Mouse (Mus musculus) mouse embryonic stem cell (cell line): ENCODE results near the gene Uox.

Experiments
- in situ Hi-C, 2 experiments: fragments of 300-500 bp; cut with MboI; formaldehyde crosslinking; loops; 1 replicate in 1 of 2; 3 replicates in 1 of 2; pipeline ENCODE4 v1.14.3; 2019 to 2020; ENCODE audit warnings: low sequenced_read_pairs in 2 of 2, low pct_unique_long_range_greater_than_20kb in 1 of 2, mixed read lengths in 1 of 2; ENCODE audit not compliant: unreplicated experiment in 1 of 2

Gene Uox

DNA sequence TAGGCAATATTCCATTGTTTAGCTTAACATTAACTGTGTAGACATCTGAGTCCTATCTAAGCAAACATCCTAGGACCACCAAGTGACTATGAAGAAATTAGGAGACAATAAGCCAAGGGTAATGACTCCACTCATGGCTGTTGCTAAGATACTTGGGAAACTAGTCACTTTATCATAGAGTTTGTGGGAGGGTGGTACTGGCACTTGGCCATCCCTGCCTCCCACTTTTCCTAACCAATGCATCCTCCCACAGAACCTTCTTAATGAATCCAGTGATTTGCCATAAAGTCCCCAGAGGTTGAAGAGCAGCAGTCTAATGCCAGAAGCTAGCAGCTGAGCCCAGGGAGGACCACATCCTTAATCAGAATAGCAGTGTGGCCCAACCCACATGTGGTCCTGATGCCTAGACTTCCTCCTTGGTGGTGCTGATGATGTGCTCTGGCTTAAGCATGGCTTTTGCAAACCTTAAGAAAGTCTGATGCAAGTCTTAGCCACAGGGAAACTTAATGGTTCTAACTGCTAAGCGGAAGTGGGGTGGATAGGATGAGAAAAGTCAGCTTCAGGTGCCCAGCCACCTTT is 87.9 kb downstream of the Uox start:
- in situ Hi-C loops, result no loop called here

DNA sequence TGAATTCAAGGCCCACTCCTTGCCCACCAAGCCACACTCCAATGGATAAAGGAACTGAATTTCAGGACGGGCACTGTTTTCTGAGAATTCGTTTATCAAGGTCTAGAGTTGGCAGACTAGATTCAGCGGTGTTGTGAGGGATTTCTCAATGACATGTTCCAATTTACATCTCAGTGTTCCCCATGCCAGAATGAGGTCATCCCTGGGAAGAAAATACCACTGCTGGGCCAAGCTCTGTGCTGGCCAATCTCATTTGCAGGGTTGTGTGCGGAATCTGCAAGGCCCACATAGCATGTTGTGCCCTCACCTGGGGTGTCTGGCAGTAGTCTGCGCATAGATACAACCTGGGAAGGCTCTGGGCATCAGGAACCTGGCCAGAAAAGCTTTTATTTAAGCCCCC is 89.1 kb downstream of the Uox start:
- in situ Hi-C loops, result no loop called here

DNA sequence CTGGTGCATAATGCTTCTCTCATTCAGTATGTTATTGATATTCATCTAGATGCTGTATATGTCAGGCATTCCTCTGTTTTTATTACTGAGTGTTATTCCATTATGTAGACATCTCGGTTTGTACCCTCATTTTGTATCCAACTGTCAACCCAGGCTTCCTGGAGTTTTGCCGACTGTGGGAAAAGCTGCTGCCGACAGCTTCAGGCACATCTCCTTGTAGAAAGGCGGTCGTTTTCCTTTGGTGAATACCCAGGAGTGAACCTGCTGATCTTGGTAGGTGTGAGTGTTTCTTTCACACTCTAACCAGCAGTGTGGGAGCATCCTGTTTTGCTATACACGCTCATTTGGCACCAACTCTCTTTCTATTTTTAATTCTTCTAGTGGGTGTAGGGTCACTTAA is 90.8 kb downstream of the Uox start:
- in situ Hi-C loops, result no loop called here

DNA sequence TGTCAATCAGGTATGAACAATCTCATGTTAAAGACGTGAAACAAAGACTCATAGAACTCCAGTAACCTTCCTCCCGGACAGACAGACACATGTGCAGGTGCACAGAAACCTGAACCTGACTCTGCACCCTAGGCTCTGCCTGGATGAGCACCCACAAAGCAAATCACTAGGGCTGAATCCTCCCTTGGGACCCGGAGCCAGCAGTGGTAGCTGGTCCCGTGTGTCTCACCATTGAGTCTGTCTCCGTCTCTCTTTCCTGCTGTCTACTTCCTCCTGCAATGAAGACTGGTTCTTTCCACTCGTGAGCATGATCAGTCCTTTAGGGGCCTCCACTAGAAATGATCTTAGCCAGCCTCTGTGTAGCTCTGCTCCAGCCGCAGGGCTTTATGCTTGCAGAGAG is 91.7 kb downstream of the Uox start:
- in situ Hi-C loops, result no loop called here

DNA sequence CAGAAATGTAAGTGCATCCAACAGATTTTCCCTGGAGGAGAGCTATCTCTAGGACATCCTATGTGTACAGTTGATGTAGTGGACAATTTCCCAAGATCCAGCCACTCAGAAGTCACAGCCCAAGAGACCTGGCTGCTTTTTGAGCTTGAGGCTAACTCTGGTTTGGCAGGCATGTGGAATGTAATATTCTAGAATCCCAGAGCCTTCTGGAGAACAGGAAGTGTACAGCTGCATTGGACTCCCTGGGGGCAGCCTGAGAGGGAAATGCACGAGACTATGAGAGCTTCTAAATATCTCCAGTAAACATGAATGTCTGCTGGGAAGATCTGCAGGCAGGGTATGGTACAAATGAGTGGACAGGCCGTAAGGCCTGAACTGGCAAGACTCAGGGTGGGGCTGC is 100.9 kb downstream of the Uox start:
- in situ Hi-C loops, result no loop called here

DNA sequence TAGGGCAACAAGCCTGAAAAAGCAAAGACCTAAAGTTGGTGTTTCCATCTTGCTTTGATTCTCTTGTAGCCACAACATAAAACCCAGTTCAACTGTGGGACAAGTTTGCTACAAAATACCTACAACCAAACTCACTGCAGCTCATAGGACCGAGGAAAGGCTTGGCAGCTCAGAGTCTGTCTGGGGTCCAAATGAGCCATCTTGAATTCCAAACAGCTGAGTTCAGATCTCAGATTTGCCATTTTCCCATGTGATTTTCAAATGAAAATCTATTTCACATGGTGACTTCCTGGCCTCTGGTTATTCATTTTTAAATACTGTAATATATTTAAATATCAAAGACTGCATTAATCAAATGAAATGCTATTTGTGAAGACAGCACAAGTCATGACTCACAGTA is 104.9 kb downstream of the Uox start:
- in situ Hi-C loops, result no loop called here

DNA sequence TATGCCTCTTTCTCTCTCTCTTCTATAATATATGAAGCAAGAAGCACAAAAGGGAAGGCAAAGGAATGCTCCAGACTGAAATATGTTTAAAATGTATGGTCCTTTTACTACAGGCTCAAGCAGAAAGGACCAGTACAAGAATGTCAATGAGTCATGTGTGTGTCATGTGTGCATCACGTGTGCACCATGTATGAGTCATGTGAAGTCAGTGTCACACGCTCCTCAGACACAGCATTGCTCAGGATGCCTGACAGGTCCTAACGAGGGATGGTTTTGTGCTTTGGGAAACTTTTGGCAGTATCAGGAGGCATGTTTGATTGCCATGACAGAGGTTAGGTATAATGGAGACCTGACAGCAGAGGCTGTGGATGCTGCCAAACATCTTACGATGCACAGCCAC is 106.0 kb downstream of the Uox start:
- in situ Hi-C loops, result no loop called here

DNA sequence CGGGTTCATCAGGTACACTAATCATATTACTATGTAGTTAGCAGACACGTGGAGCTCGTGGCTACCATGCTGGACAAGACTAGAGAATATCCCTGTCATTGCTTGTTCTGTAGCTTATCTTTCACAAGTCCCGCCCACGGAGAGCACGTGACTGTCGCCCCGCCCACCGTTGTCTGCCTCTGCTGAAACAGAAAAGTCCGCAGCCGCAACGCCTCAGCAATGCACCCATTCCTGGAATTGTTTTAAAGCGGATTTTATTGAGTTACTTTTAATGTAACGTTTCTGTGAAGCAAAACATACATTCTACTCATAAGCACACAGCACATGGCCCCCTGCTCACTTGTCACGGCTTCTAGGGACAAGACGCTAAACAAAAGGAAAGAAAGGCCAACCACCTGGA is 109.4 kb downstream of the Uox start:
- in situ Hi-C loops, result no loop called here

DNA sequence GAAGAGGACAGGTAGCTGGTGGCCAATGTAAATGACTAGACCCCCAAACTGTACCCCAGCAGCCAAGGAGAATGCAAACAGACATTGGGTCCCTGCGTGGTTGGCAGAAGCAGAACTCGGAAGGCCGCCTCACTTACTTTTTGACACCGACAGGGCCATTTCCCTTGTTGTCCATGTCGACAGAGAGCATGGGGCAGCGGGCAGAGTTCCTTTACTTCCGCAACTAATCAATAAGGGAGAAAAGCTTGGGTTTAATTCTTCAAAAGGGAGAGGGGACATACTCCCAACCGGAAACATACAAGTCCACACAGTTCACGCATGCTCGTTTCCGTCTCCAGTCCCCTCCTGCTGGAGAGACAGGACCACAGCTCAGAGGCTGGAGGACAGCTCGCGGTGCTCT is 110.4 kb downstream of the Uox start:
- in situ Hi-C loops, result no loop called here

DNA sequence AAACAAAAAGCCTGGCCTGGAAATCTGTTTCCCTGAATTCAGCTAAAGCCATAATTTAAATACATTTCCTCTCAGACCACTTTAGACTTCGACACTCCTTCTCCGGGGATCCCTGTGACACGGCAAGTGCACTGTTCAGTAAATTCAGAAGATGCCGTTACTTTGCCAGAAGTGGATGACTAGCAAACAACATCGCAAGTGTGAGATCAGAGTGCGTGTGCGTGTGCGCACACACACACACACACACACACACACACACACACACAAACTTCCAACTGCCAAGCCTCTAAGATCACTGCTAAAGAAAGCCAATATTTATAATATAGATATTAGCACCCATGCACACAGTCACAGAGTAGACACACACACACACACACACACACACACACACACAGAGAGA is 111.5 kb downstream of the Uox start:
- in situ Hi-C loops, result no loop called here
